Mouse (Mus musculus) intestine, embryonic 15.5 days (tissue): Measurements from ENCODE around the gene Ano1. TPM values are rescaled to one million over a fixed set of nuclear protein-coding genes. Genes with fewer than 3 reads are reported as not detected.

Source experiments
- ATAC-seq: fragments of 200-750 bp; cut with Nextera tagmentation; 2 replicates; pipeline ENCODE4 v1.8.0; 2017; ENCODE audit warnings: moderate TSS enrichment, moderate library complexity
- H3K27ac ChIP-seq: fragments of 300-500 bp; sonication (generic); 2 replicates; pipeline ENCODE4 v1.5.1; 2015; ENCODE audit warnings: mild to moderate bottlenecking, inconsistent platforms
- H3K27me3 ChIP-seq: fragments of 300-500 bp; sonication (generic); replicated peaks from 2 replicates; pipeline ENCODE4 v1.6.1; 2015; ENCODE audit warnings: inconsistent platforms
- H3K36me3 ChIP-seq: fragments of 300-500 bp; sonication (generic); 2 replicates; pipeline ENCODE4 v1.6.1; 2015; ENCODE audit warnings: inconsistent platforms
- H3K4me1 ChIP-seq: fragments of 300-500 bp; sonication (generic); replicated peaks from 2 replicates; pipeline ENCODE4 v1.6.1; 2015; ENCODE audit warnings: inconsistent platforms
- H3K4me2 ChIP-seq: fragments of 300-500 bp; sonication (generic); replicated peaks from 2 replicates; pipeline ENCODE4 v1.6.1; 2015; ENCODE audit warnings: mild to moderate bottlenecking, inconsistent platforms
- H3K4me3 ChIP-seq: fragments of 300-500 bp; sonication (generic); replicated peaks from 2 replicates; pipeline ENCODE4 v1.5.1; 2015; ENCODE audit warnings: inconsistent platforms
- H3K9ac ChIP-seq: fragments of 300-500 bp; sonication (generic); 2 replicates; pipeline ENCODE4 v1.6.1; 2015; ENCODE audit warnings: inconsistent platforms
- H3K9me3 ChIP-seq: fragments of 300-500 bp; sonication (generic); 2 replicates; pipeline ENCODE4 v1.6.1; 2016; ENCODE audit warnings: inconsistent platforms
- WGBS: fragments of 180-500 bp; shearing (Covaris S2); methylation state at CpG from one replicate; pipeline ENCODE4 v1.1.7; 2015; 5-methylcytosine and 5-hydroxymethylcytosine counted together
- polyA plus RNA-seq: library from polyadenylated mRNA; unstranded; fragments of >200 nt; fragmentation: Nextera tagmentation; extraction: Ambion mirVana; gene quantifications from 2 replicates; pipeline ENCODE4 v1.2.1, GENCODE M21; 2015

Gene Ano1
- polyA plus RNA-seq, 1 experiment from 2014 or later: 27.8 TPM

DNA sequence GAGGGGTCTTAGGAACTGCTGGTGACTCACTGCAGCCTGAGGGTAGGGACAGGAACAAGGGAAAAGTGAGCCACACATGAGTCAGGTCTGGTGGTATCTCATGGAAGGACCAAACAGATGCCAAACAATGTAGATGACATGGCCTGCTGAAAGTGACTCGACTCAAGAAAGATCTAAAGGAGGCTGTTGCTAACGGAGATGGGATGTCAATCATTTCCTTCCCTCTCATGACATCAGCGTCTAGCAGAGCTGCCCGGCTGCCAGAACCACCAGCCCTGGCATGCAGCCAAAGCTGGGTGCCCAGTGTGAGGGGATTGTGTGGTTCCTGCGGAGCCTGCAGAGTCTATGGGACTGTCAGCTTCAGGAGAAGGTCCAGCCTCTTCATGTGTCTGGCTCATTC lies 67.3 kb downstream of the Ano1 start:
- Histone ChIP-seq H3K27ac (no peak overlapping the region), H3K9ac (no peak overlapping the region), H3K4me3 (no peak overlapping the region), H3K27me3 (no peaks in the 10 kb centered on the region; the same call in 1 of the 2 replicates), H3K4me2 (no peak overlapping the region), H3K36me3 (no peaks in the 10 kb centered on the region), H3K4me1 (peaks cover 9% of the 10 kb centered on the region), H3K9me3 (no peaks in the 10 kb centered on the region)
- ATAC-seq: no peak
- 25% methylated on average over 5 of the region's 5 CpGs for WGBS

GRCm38 (mm10) chr7:144680096-144680495 lies 71.7 kb downstream of the Ano1 start:
- Histone ChIP-seq H3K9ac (no peak overlapping the region), H3K4me3 (no peak overlapping the region), H3K27me3 (peaks cover 10% of the 10 kb centered on the region; the same call in 1 of the 2 replicates), H3K4me2 (no peak overlapping the region), H3K36me3 (no peaks in the 10 kb centered on the region), H3K4me1 (peaks cover 13% of the 10 kb centered on the region; the same call in 1 of the 2 replicates), H3K9me3 (no peaks in the 10 kb centered on the region), H3K27ac (no peak overlapping the region)
- WGBS: 74% methylated on average over 5 of the region's 5 CpGs
- ATAC-seq: no peak

- peaks cover 14% of the 10 kb centered on the region; the same call in 1 of the 2 replicates for H3K4me1 ChIP-seq
- WGBS: 9% methylated on average over 67 of the region's 68 CpGs
- H3K9me3 ChIP-seq: no peaks in the 10 kb centered on the region
- ATAC-seq: peak; percentile 53
- H3K27ac ChIP-seq: no peak overlapping the region
- peak overlapping the region; percentile 35 for H3K4me3 ChIP-seq
- H3K4me2 ChIP-seq: peak overlapping the region; percentile 78
- H3K9ac ChIP-seq: peak overlapping the region; percentile 24
- H3K27me3 ChIP-seq: peaks cover 10% of the 10 kb centered on the region; the same call in 1 of the 2 replicates
- no peaks in the 10 kb centered on the region for H3K36me3 ChIP-seq
Measured at GRCm38 (mm10) chr7:144678241-144679030, 73.3 kb downstream of the Ano1 start.

DNA sequence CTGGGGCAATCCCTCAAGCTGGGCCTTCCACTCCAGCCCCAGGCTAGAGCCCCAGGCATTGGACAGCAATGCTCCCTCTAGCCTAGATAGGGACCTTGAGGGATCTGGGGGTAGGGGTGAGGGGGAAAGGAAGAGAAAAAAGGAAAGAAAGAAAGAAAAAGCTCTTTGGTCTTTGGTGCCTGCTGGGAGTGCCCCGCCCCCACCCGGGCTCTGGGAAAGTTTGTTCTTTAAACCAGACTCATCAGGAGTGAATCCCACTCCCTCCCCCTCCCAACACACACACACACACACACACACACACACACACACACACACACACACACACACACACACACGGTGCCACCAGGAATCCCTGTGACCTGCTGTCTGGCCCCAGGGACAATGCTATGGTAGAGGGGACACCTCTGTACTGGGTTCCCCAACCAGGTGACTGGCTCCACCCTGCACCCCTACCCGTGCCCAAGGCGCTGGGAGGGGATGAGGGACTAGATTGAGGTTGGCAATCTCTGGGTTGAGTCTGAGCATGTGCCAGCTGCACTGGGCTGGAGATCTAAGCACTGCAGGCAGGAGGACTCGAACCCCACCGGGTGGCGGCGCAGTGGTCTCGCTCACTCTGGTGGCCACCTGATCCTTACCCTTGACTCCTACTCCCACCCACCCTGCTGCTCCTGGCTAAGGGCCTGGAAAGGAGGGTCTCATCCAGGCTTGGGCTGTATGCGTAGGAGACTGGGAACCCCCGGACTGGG lies 74.3 kb downstream of the Ano1 start:
- no peaks in the 10 kb centered on the region for H3K9me3 ChIP-seq
- H3K9ac ChIP-seq: no peak overlapping the region
- H3K4me1 ChIP-seq: peaks cover 14% of the 10 kb centered on the region; the same call in 1 of the 2 replicates
- H3K4me3 ChIP-seq: 0 out of 2 replicates have a peak overlapping the region, but pooled peaks have one; percentile 35
- peaks cover 10% of the 10 kb centered on the region; the same call in 1 of the 2 replicates for H3K27me3 ChIP-seq
- ATAC-seq: no peak
- H3K4me2 ChIP-seq: peak overlapping the region; percentile 78
- 60% methylated on average over 12 of the region's 12 CpGs for WGBS
- H3K27ac ChIP-seq: no peak overlapping the region
- H3K36me3 ChIP-seq: no peaks in the 10 kb centered on the region

- 95% methylated on average over 8 of the region's 8 CpGs for WGBS
- no peak overlapping the region for H3K27ac ChIP-seq
Measured at GRCm38 (mm10) chr7:144675632-144676031, 76.1 kb downstream of the Ano1 start.

DNA sequence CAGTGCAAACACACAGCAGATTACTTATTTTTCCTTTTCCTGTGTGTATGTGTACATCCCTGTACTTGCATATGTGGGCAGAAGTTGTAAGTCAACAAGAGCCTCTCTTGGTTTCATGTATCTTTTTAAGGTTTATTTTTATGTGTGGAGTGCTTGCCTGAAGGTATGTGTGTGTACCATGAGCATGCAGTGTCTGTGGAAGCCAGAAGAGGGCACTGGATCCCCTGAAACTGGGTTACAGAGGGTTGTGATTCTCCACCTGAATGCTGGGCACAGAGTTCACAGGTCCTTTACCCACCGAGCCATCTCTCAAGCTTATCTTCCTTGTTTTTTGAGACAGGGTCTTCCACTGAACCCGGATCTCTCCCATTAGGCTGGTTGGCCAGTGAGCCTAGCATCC lies 81.9 kb downstream of the Ano1 start:
- Histone ChIP-seq H3K9ac (no peak overlapping the region), H3K27me3 (no peaks in the 10 kb centered on the region), H3K36me3 (no peaks in the 10 kb centered on the region), H3K4me1 (0 out of 2 replicates have a peak, but pooled peaks cover 3% of the 10 kb centered on the region), H3K4me2 (no peak overlapping the region), H3K9me3 (no peaks in the 10 kb centered on the region), H3K4me3 (no peak overlapping the region), H3K27ac (no peak overlapping the region)
- no peak for ATAC-seq
- WGBS: 96% methylated on average over 2 of the region's 2 CpGs

More at GRCm38 (mm10) chr7:144675632-144676031, 76.1 kb downstream of the Ano1 start:
- ATAC-seq: no peak
- Histone ChIP-seq H3K27me3 (peaks cover 10% of the 10 kb centered on the region; the same call in 1 of the 2 replicates), H3K9ac (no peak overlapping the region), H3K4me2 (no peak overlapping the region), H3K36me3 (no peaks in the 10 kb centered on the region), H3K4me3 (no peak overlapping the region), H3K4me1 (peaks cover 14% of the 10 kb centered on the region; the same call in 1 of the 2 replicates), H3K9me3 (no peaks in the 10 kb centered on the region)

DNA sequence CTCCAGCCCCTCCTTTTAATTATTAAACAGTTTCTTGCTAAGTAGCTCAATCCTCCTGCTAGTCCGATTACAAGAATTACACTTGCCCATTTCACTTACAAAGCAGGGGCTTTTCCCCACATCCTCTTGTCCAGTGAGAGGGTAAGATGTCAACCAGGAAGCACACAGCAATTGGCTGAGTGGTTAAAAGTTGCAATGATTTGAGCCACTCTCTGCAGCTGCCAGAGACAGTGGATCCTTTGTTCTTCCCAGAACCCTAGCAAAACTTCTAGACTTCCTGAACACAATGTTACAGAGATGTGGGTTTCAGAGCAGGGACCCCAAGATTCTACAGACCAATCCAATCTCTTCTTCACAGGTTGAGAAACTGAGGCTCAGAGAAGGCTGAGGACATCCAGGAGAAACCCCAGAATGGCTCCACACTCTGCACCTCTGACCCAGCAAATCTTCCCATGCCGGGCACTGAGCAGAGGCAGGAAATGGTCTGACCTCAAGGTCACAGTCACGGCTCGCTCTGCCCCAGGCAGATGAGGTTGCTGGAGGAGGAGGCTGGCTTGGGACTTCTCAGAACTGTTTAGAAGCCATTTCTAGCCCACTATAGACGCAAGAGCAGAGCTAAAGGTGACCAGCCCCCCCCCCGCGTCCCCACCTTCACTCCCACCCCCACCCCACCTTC lies 83.0 kb downstream of the Ano1 start:
- no peak overlapping the region for H3K27ac ChIP-seq
- no peaks in the 10 kb centered on the region for H3K27me3 ChIP-seq
- H3K36me3 ChIP-seq: no peaks in the 10 kb centered on the region
- H3K9me3 ChIP-seq: no peaks in the 10 kb centered on the region
- peak; percentile 34; the same call in 1 of the 2 replicates for ATAC-seq
- 22% methylated on average over 7 of the region's 7 CpGs for WGBS
- H3K4me3 ChIP-seq: no peak overlapping the region
- no peak overlapping the region for H3K4me2 ChIP-seq
- H3K9ac ChIP-seq: no peak overlapping the region
- H3K4me1 ChIP-seq: 0 out of 2 replicates have a peak, but pooled peaks cover 2% of the 10 kb centered on the region

DNA sequence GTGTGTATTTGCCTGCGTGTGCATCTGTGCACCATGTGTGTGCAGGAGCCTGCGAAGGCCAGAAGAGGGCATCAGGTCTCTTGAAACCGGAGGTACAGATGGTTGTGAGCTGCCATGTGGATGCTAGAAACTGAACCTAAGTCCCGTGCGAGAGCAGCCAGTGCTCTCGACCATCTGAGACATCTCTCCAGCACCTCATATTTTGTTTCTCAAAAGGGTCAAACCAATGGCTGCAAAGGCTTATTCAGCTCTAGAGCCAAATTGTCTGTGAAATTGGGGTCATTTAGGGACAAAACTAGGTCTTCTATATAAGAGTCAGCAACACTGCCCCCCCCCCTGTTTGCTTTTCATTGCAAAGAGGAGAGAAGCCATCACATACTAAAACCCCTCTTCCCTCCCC lies 84.7 kb downstream of the Ano1 start:
- ATAC-seq: no peak
- WGBS: 95% methylated on average over 6 of the region's 6 CpGs
- H3K4me1 ChIP-seq: peaks cover 5% of the 10 kb centered on the region; the same call in 1 of the 2 replicates

GRCm38 (mm10) chr7:144665585-144665984 lies 86.2 kb downstream of the Ano1 start:
- no peak for ATAC-seq
- WGBS: 76% methylated on average over 3 of the region's 3 CpGs
- H3K36me3 ChIP-seq: no peaks in the 10 kb centered on the region

More for the DNA sequence above, 84.7 kb downstream of the Ano1 start:
- no peaks in the 10 kb centered on the region for H3K9me3 ChIP-seq
- H3K36me3 ChIP-seq: no peaks in the 10 kb centered on the region
- H3K27me3 ChIP-seq: no peaks in the 10 kb centered on the region
- no peak overlapping the region for H3K4me2 ChIP-seq
- no peak overlapping the region for H3K9ac ChIP-seq
- no peak overlapping the region for H3K27ac ChIP-seq
- H3K4me3 ChIP-seq: no peak overlapping the region

DNA sequence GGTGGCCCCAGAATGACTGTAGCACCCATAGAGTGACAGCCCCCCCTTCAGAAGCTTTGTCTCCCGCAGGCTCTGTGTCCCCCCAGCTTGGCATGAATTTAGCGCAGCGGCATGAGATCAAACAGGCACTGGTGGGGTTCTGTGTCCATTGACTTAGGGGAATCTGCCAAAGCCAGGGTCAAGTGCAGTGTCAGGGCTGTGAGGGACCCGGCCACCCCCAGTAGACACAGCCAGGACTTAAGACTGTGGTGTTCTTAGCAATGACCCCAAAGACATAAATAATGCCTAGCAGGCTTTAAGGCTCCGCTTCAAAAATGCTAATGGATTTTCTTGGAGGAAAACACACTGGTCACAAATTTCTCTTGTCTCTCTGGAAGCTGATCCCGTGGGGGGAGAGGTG lies 88.2 kb downstream of the Ano1 start:
- no peaks in the 10 kb centered on the region for H3K36me3 ChIP-seq
- 48% methylated on average over 6 of the region's 6 CpGs for WGBS
- H3K9me3 ChIP-seq: no peaks in the 10 kb centered on the region
- no peak overlapping the region for H3K27ac ChIP-seq
- H3K27me3 ChIP-seq: no peaks in the 10 kb centered on the region
- ATAC-seq: no peak
- H3K4me1 ChIP-seq: peaks cover 3% of the 10 kb centered on the region; the same call in 1 of the 2 replicates
- no peak overlapping the region for H3K4me2 ChIP-seq
- no peak overlapping the region for H3K9ac ChIP-seq
- no peak overlapping the region for H3K4me3 ChIP-seq

More at GRCm38 (mm10) chr7:144665585-144665984, 86.2 kb downstream of the Ano1 start:
- H3K9me3 ChIP-seq: no peaks in the 10 kb centered on the region
- H3K27me3 ChIP-seq: no peaks in the 10 kb centered on the region
- no peak overlapping the region for H3K4me2 ChIP-seq
- no peak overlapping the region for H3K9ac ChIP-seq
- no peak overlapping the region for H3K27ac ChIP-seq
- no peak overlapping the region for H3K4me3 ChIP-seq
- H3K4me1 ChIP-seq: peaks cover 5% of the 10 kb centered on the region; the same call in 1 of the 2 replicates

- H3K4me1 ChIP-seq: peaks cover 9% of the 10 kb centered on the region
- H3K27ac ChIP-seq: 0 out of 2 replicates have a peak overlapping the region, but pooled peaks have one; percentile 6
- H3K27me3 ChIP-seq: no peaks in the 10 kb centered on the region
- no peak overlapping the region for H3K4me2 ChIP-seq
- H3K4me3 ChIP-seq: no peak overlapping the region
- no peak overlapping the region for H3K9ac ChIP-seq
- no peak for ATAC-seq
- no peaks in the 10 kb centered on the region for H3K9me3 ChIP-seq
- 77% methylated on average over 9 of the region's 9 CpGs for WGBS
- no peaks in the 10 kb centered on the region for H3K36me3 ChIP-seq
Measured at GRCm38 (mm10) chr7:144656261-144656967, 95.4 kb downstream of the Ano1 start.
